Comparison of ENCODE assay signal across 18 mouse cellular contexts in genomic region chr3:39918601-39919000, GRCm38 (mm10).
"Had no signal": no experiment of that assay in that cellular context is flagged by ENCODE, and none has a peak within 500 bp of the region (broad histone marks: within the 10 kb centered on the region; RNA-seq: fewer than 3 reads in every experiment).

No protein-coding gene starts in this region.

- H3K27ac ChIP-seq: midbrain, embryonic 10.5 days; midbrain, embryonic 13.5 days; midbrain, embryonic 15.5 days; neural tube, embryonic 13.5 days; neural tube, embryonic 15.5 days had no signal

- H3K36me3 ChIP-seq: midbrain, embryonic 10.5 days; midbrain, embryonic 13.5 days; midbrain, embryonic 15.5 days; neural tube, embryonic 13.5 days; neural tube, embryonic 15.5 days had no signal

- H3K4me2 ChIP-seq: lung, embryonic 14.5 days; midbrain, embryonic 13.5 days; midbrain, embryonic 15.5 days; neural tube, embryonic 13.5 days; neural tube, embryonic 15.5 days had no signal

- H3K4me1 ChIP-seq: midbrain, embryonic 10.5 days; midbrain, embryonic 13.5 days; midbrain, embryonic 15.5 days; neural tube, embryonic 13.5 days; neural tube, embryonic 15.5 days had no signal

- ATAC-seq: midbrain, embryonic 13.5 days; midbrain, embryonic 15.5 days had no signal

- H3K27me3 ChIP-seq: midbrain, embryonic 13.5 days; midbrain, embryonic 15.5 days; neural tube, embryonic 13.5 days; neural tube, embryonic 15.5 days had no signal

- H3K4me3 ChIP-seq: midbrain, embryonic 10.5 days; midbrain, embryonic 13.5 days; midbrain, embryonic 15.5 days; myocyte; neural tube, embryonic 13.5 days; neural tube, embryonic 15.5 days had no signal

- DNase-seq: lung, adult 18-20 months; lung, embryonic 14.5 days; lung, postnatal 10 days; lung, postnatal 4 days; retina, postnatal 1 day; right cerebral cortex, adult 18-20 months; right cerebral cortex, postnatal 25 days; right cerebral cortex, postnatal 4 days; spleen, adult 18-20 months; thymus, adult 18-20 months; thymus, postnatal 14 days; thymus, postnatal 36 days had no signal

- H3K9me3 ChIP-seq: midbrain, embryonic 10.5 days; midbrain, embryonic 13.5 days; midbrain, embryonic 15.5 days; neural tube, embryonic 13.5 days; neural tube, embryonic 15.5 days had no signal

- H3K9ac ChIP-seq: lung, embryonic 14.5 days; midbrain, embryonic 13.5 days; midbrain, embryonic 15.5 days; neural tube, embryonic 13.5 days; neural tube, embryonic 15.5 days had no signal
